Mouse (Mus musculus) E14TG2a.4 (cell line): ENCODE measurements around the gene Exoc6b.

Experiments used
- H3K27me3 ChIP-seq: 2 replicates; pipeline ENCODE4 v1.6.1; 2014; ENCODE audit warnings: low read length, control low read depth; ENCODE audit not compliant: insufficient read depth
- H3K36me3 ChIP-seq: 2 replicates; pipeline ENCODE4 v1.6.1; 2014; ENCODE audit warnings: low read length, control low read depth; ENCODE audit not compliant: insufficient read depth
- H3K4me1 ChIP-seq: replicated peaks from 2 replicates; pipeline ENCODE4 v1.6.1; 2014; ENCODE audit warnings: low read depth, low read length, control low read depth
- H3K4me3 ChIP-seq: replicated peaks from 2 replicates; pipeline ENCODE4 v1.5.1; 2014; ENCODE audit warnings: mild to moderate bottlenecking, low read length
- H3K9me3 ChIP-seq: 2 replicates; pipeline ENCODE4 v1.6.1; 2014; ENCODE audit warnings: low read length, control low read depth
- CTCF ChIP-seq: conservative IDR thresholded peaks from 2 replicates; pipeline ENCODE4 v1.5.1; 2014; ENCODE audit warnings: low read length
- NANOG ChIP-seq: IDR thresholded peaks from 2 replicates; pipeline ENCODE4 v1.6.1; 2014; ENCODE audit warnings: borderline replicate concordance, low read length, mixed read lengths
- POU5F1 ChIP-seq: IDR thresholded peaks from 2 replicates; pipeline ENCODE4 v1.6.1; 2014; ENCODE audit warnings: low read length, borderline replicate concordance

The Exoc6b gene

GRCm38 (mm10) chr6:85017011-85017410, 52.3 kb downstream of the Exoc6b start:
- H3K27me3 ChIP-seq = peaks cover 7% of the 10 kb centered on the region; the same call in 1 of the 2 replicates

DNA sequence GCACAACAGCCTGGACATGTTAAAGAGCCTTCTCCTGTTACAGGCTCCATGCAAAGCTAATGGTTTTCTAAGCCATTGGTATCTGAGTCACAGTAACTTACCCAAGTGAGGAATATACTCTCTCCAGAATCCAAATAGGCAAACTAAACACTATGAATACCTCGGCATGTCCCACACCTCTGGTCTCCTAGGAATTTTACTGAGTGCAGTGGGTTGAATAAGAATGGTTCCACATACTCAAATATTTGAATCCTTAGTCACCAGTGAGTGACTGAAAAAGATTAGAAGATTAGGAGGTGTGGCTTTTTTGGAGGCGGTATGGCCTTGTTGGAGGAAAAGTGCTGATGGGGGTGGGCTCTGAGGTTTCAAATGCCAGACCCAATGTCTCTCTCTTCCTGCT, 55.4 kb downstream of the Exoc6b start:
- no peak overlapping the region for H3K4me3 ChIP-seq

More at GRCm38 (mm10) chr6:85017011-85017410, 52.3 kb downstream of the Exoc6b start:
- Histone ChIP-seq H3K4me1 (peaks cover 24% of the 10 kb centered on the region), H3K4me3 (no peak overlapping the region), H3K36me3 (no peaks in the 10 kb centered on the region), H3K9me3 (no peaks in the 10 kb centered on the region)
- TF ChIP-seq NANOG = no peak
- TF ChIP-seq POU5F1 = no peak
- no peak for TF ChIP-seq CTCF

GRCm38 (mm10) chr6:85010397-85010796, 58.9 kb downstream of the Exoc6b start:
- Histone ChIP-seq H3K9me3 (no peaks in the 10 kb centered on the region), H3K4me1 (peaks cover 22% of the 10 kb centered on the region), H3K4me3 (no peak overlapping the region), H3K36me3 (no peaks in the 10 kb centered on the region), H3K27me3 (no peaks in the 10 kb centered on the region)
- TF ChIP-seq NANOG = peak; percentile 8; the same call in 1 of the 2 replicates
- no peak for TF ChIP-seq CTCF

More for the DNA sequence above, 55.4 kb downstream of the Exoc6b start:
- no peaks in the 10 kb centered on the region for H3K36me3 ChIP-seq
- peaks cover 22% of the 10 kb centered on the region for H3K4me1 ChIP-seq
- 0 out of 2 replicates have a peak, but pooled peaks cover 5% of the 10 kb centered on the region for H3K27me3 ChIP-seq
- H3K9me3 ChIP-seq = no peaks in the 10 kb centered on the region
- TF ChIP-seq CTCF (no peak), NANOG (no peak)

DNA sequence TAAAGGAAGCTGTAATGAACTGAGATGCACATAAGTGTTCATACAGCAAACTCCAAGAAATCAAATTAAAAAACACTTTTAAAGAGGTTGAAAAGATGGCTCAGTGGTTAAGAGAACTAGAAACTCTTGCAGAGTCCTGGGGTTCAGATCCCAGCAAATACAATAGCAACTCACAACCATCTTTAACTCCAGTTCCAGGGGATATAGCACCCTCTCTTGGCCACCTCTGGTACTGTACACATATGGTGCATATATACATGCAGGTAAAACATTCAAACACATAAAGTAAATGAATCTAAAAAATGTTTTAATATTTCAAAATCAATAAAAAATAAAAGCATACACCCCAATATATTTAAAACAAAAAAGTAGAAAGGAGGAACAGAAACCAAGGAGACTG, 73.9 kb downstream of the Exoc6b start:
- Histone ChIP-seq H3K9me3 (no peaks in the 10 kb centered on the region), H3K4me3 (no peak overlapping the region), H3K27me3 (no peaks in the 10 kb centered on the region), H3K36me3 (no peaks in the 10 kb centered on the region), H3K4me1 (no peaks in the 10 kb centered on the region)
- TF ChIP-seq CTCF = peak; percentile 92
- TF ChIP-seq NANOG = no peak
- no peak for TF ChIP-seq POU5F1

DNA sequence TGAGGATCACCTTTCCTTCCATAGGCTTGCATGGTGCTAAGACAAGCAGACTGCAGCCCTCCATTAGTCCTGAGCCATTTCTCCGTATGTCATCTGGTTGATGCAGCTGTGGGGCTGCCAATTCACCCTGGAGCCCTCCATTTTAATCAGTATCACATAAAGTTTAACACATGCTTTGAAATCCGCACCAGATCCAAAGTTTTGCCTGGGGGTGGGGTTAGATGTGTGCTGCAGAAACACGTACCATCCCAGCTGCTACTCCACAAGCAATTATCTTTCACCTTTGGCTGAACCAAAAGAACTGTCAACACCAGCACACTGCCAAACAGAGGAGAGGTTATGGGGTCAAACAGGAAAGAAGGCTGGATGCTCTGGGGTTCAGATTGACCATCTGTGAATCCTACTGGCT, 92.7 kb downstream of the Exoc6b start:
- H3K4me3 ChIP-seq = no peak overlapping the region
- no peaks in the 10 kb centered on the region for H3K27me3 ChIP-seq
- no peak for TF ChIP-seq CTCF
- no peaks in the 10 kb centered on the region for H3K4me1 ChIP-seq
- H3K9me3 ChIP-seq = no peaks in the 10 kb centered on the region
- no peaks in the 10 kb centered on the region; the same call in 1 of the 2 replicates for H3K36me3 ChIP-seq

- no peaks in the 10 kb centered on the region for H3K4me1 ChIP-seq
- no peaks in the 10 kb centered on the region for H3K27me3 ChIP-seq
- H3K36me3 ChIP-seq = no peaks in the 10 kb centered on the region
- no peak for TF ChIP-seq POU5F1
- TF ChIP-seq CTCF = no peak
- no peak for TF ChIP-seq NANOG
- H3K4me3 ChIP-seq = no peak overlapping the region
- no peaks in the 10 kb centered on the region for H3K9me3 ChIP-seq
Measured at GRCm38 (mm10) chr6:84968531-84968930, 100.8 kb downstream of the Exoc6b start.

DNA sequence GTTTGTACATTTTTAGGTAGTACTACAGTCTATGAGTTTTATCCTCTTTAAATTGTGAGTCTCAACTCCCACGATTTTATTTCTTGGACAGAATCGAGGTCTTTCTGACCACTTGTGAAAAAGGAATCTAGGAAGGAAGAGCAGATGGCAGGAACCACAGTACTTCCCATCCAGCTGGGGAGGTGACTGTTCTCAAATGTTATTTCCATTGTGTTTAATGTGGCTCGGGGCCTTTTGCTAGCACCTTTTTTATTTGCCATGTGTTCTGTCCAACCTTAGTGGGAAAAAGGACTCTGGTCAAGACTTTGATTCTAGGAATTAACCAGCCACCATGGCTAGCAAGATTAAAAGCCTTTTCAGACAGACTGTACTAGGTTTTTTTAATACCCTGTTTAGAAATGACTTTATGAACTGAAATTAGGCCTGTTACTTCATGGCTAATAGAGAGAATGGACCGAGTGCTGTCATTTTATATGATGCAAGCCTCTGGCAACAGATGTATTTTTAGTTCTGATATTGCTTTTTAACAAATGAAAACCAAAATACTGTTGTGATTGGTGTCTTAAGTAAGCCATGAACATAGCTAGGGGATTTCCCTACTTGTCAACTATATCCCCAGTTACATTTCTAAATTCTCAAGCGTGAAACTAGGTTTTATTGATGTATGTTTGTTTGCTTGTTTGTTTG, 104.4 kb downstream of the Exoc6b start:
- Histone ChIP-seq H3K4me3 (no peak overlapping the region), H3K36me3 (no peaks in the 10 kb centered on the region), H3K9me3 (no peaks in the 10 kb centered on the region), H3K4me1 (no peaks in the 10 kb centered on the region), H3K27me3 (no peaks in the 10 kb centered on the region)
- TF ChIP-seq CTCF (no peak), POU5F1 (no peak), NANOG (no peak)

DNA sequence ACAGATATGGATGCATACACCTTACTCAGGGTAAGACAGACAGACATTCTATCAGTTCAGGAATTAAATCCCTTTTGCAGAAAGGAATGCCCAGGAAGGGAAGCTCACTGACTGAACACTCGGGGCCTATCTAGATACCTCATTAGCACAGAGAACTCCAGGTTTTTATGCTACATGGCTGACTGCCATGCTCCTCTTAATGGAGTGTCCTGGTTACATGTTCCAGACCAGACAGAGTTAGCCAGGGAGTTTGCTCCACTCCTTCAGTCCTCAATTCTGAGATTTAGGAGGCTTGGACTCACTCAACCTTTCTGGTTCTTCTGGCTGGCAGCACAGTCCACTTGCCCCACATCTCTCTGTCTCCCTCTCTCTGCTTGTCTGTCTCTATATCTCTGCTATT, 106.3 kb downstream of the Exoc6b start:
- no peaks in the 10 kb centered on the region for H3K27me3 ChIP-seq
- no peak for TF ChIP-seq NANOG
- TF ChIP-seq POU5F1 = no peak
- no peak for TF ChIP-seq CTCF
- H3K4me3 ChIP-seq = no peak overlapping the region
- H3K4me1 ChIP-seq = no peaks in the 10 kb centered on the region
- no peaks in the 10 kb centered on the region for H3K36me3 ChIP-seq
- no peaks in the 10 kb centered on the region for H3K9me3 ChIP-seq

GRCm38 (mm10) chr6:84961763-84962162, 107.5 kb downstream of the Exoc6b start:
- H3K36me3 ChIP-seq = no peaks in the 10 kb centered on the region
- no peaks in the 10 kb centered on the region for H3K9me3 ChIP-seq
- TF ChIP-seq CTCF = no peak
- no peak for TF ChIP-seq NANOG
- TF ChIP-seq POU5F1 = no peak
- H3K4me1 ChIP-seq = no peaks in the 10 kb centered on the region
- no peak overlapping the region for H3K4me3 ChIP-seq
- no peaks in the 10 kb centered on the region for H3K27me3 ChIP-seq
